Mouse (Mus musculus) midbrain, embryonic 13.5 days (tissue): ENCODE measurements around the gene Lgals3bp. TPM values are rescaled to one million over a fixed set of nuclear protein-coding genes. Genes with fewer than 3 reads are reported as not detected.
A peak's percentile ranks its signal among the peaks of the same experiment; 100 is the strongest.

ENCODE experiments used
- ATAC-seq: fragments of 200-750 bp; cut with Nextera tagmentation; 2 replicates; pipeline ENCODE4 v1.8.0; 2017; ENCODE audit warnings: mild to moderate bottlenecking, moderate TSS enrichment, moderate library complexity
- H3K27ac ChIP-seq: fragments of 300-500 bp; sonication (generic); 2 replicates; pipeline ENCODE4 v1.5.1; 2015; ENCODE audit warnings: inconsistent platforms, mild to moderate bottlenecking, moderate library complexity
- H3K27me3 ChIP-seq: fragments of 300-500 bp; sonication (generic); 2 replicates; pipeline ENCODE4 v1.6.1; 2015; ENCODE audit warnings: mild to moderate bottlenecking, inconsistent platforms
- H3K36me3 ChIP-seq: fragments of 300-500 bp; sonication (generic); 2 replicates; pipeline ENCODE4 v1.6.1; 2015; ENCODE audit warnings: mild to moderate bottlenecking, inconsistent platforms
- H3K4me1 ChIP-seq: fragments of 300-500 bp; sonication (generic); replicated peaks from 2 replicates; pipeline ENCODE4 v1.6.1; 2015; ENCODE audit warnings: inconsistent platforms
- H3K4me2 ChIP-seq: fragments of 300-500 bp; sonication (generic); replicated peaks from 2 replicates; pipeline ENCODE4 v1.6.1; 2015; ENCODE audit warnings: moderate library complexity, mild to moderate bottlenecking, inconsistent platforms
- H3K4me3 ChIP-seq: fragments of 300-500 bp; sonication (generic); replicated peaks from 2 replicates; pipeline ENCODE4 v1.5.1; 2015; ENCODE audit warnings: mild to moderate bottlenecking, inconsistent platforms
- H3K9ac ChIP-seq: fragments of 300-500 bp; sonication (generic); replicated peaks from 2 replicates; pipeline ENCODE4 v1.6.1; 2015; ENCODE audit warnings: mild to moderate bottlenecking, inconsistent platforms
- H3K9me3 ChIP-seq: fragments of 300-500 bp; sonication (generic); 2 replicates; pipeline ENCODE4 v1.6.1; 2016; ENCODE audit warnings: mild to moderate bottlenecking, inconsistent platforms
- WGBS: fragments of 180-500 bp; shearing (Covaris S2); methylation state at CpG from one replicate; pipeline ENCODE4 v1.1.7; 2015; 5-methylcytosine and 5-hydroxymethylcytosine counted together
- polyA plus RNA-seq: library from polyadenylated mRNA; unstranded; fragments of >200 nt; fragmentation: Nextera tagmentation; extraction: Ambion mirVana; gene quantifications from 2 replicates; pipeline ENCODE4 v1.2.1, GENCODE M21; 2015

Gene Lgals3bp
- polyA plus RNA-seq, 1 experiment from 2014 or later, result 2.3 TPM

DNA sequence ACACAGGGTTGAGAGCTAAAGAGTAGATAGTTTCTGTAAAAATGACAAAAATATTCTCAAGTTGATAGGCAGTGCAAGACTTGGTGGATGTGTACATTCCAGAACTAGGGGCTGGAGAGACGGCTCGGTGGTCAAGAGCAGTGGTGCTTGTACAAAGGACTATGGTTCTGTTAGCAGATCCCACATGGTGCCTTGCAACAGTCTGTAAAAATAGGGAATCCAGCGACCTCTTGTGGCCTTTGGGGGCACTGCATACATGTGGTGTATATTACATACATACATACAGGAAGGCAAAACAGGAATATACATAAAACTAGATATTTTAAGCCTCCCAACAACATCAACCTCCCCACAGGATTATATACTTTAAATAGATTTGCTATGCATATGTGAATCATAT, 33.6 kb downstream of the Lgals3bp start:
- 64% methylated on average over 3 of the region's 3 CpGs for WGBS
- Histone ChIP-seq H3K4me3 (no peak overlapping the region), H3K27ac (no peak overlapping the region), H3K4me2 (no peak overlapping the region), H3K36me3 (no peaks in the 10 kb centered on the region), H3K9me3 (no peaks in the 10 kb centered on the region), H3K9ac (no peak overlapping the region), H3K27me3 (no peaks in the 10 kb centered on the region), H3K4me1 (peaks cover 2% of the 10 kb centered on the region; the same call in 1 of the 2 replicates)
- ATAC-seq, result no peak

DNA sequence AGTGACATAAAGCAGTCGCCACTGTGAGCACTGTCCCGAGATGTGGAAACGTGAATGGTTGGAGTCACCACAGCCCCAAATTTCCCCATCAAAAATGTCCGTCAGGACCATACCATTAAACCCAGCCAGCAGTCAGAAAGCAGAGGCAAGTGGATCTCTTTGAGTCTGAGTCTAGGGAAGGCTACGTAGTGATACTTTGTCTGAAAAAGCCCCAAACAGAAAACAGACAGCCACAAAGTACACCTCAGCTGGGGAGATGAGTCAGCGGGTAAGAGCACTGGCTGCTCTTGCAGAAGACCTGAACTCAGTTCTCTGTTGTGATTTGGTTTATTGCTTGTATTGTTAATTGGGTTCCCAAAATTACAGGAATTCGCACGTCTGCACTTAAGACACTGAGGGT, 35.3 kb downstream of the Lgals3bp start:
- H3K36me3 ChIP-seq, result no peaks in the 10 kb centered on the region
- ATAC-seq, result no peak

GRCm38 (mm10) chr11:118366108-118366507, 35.8 kb downstream of the Lgals3bp start:
- Histone ChIP-seq H3K9me3 (no peaks in the 10 kb centered on the region), H3K4me3 (no peak overlapping the region), H3K27ac (no peak overlapping the region), H3K36me3 (no peaks in the 10 kb centered on the region), H3K27me3 (no peaks in the 10 kb centered on the region), H3K4me2 (no peak overlapping the region), H3K9ac (no peak overlapping the region), H3K4me1 (peaks cover 11% of the 10 kb centered on the region)
- ATAC-seq, result no peak
- WGBS, result 73% methylated on average over 3 of the region's 3 CpGs

More for the DNA sequence above, 35.3 kb downstream of the Lgals3bp start:
- WGBS, result 85% methylated on average over 8 of the region's 8 CpGs
- Histone ChIP-seq H3K9me3 (no peaks in the 10 kb centered on the region), H3K9ac (no peak overlapping the region), H3K27ac (no peak overlapping the region), H3K4me3 (no peak overlapping the region), H3K27me3 (no peaks in the 10 kb centered on the region), H3K4me2 (no peak overlapping the region), H3K4me1 (peaks cover 11% of the 10 kb centered on the region)

GRCm38 (mm10) chr11:118365171-118365570, 36.7 kb downstream of the Lgals3bp start:
- no peak overlapping the region for H3K27ac ChIP-seq
- H3K4me1 ChIP-seq, result peaks cover 11% of the 10 kb centered on the region
- no peak overlapping the region for H3K4me3 ChIP-seq
- no peaks in the 10 kb centered on the region for H3K36me3 ChIP-seq
- no peaks in the 10 kb centered on the region for H3K9me3 ChIP-seq
- H3K4me2 ChIP-seq, result no peak overlapping the region
- no peak for ATAC-seq
- no peaks in the 10 kb centered on the region for H3K27me3 ChIP-seq
- H3K9ac ChIP-seq, result no peak overlapping the region
- WGBS, result 81% methylated on average over 7 of the region's 7 CpGs

GRCm38 (mm10) chr11:118364021-118364420, 37.9 kb downstream of the Lgals3bp start:
- no peak overlapping the region for H3K27ac ChIP-seq
- 86% methylated on average over 4 of the region's 4 CpGs for WGBS
- no peak overlapping the region for H3K9ac ChIP-seq
- H3K9me3 ChIP-seq, result no peaks in the 10 kb centered on the region
- H3K36me3 ChIP-seq, result no peaks in the 10 kb centered on the region
- H3K27me3 ChIP-seq, result no peaks in the 10 kb centered on the region
- ATAC-seq, result no peak
- H3K4me1 ChIP-seq, result peaks cover 11% of the 10 kb centered on the region
- H3K4me2 ChIP-seq, result no peak overlapping the region
- H3K4me3 ChIP-seq, result no peak overlapping the region

- Histone ChIP-seq H3K36me3 (no peaks in the 10 kb centered on the region), H3K4me3 (no peak overlapping the region), H3K9ac (peak overlapping the region; percentile 46; the same call in 1 of the 2 replicates), H3K27me3 (no peaks in the 10 kb centered on the region), H3K4me2 (no peak overlapping the region), H3K4me1 (peaks cover 11% of the 10 kb centered on the region), H3K9me3 (no peaks in the 10 kb centered on the region), H3K27ac (no peak overlapping the region)
- whole genome bisulfite sequencing, result 4% methylated on average over 8 of the region's 8 CpGs
- peak; percentile 63; the same call in 1 of the 2 replicates for ATAC-seq
These were observed 38.8 kb downstream of the Lgals3bp start for GRCm38 (mm10) chr11:118362971-118363518.

DNA sequence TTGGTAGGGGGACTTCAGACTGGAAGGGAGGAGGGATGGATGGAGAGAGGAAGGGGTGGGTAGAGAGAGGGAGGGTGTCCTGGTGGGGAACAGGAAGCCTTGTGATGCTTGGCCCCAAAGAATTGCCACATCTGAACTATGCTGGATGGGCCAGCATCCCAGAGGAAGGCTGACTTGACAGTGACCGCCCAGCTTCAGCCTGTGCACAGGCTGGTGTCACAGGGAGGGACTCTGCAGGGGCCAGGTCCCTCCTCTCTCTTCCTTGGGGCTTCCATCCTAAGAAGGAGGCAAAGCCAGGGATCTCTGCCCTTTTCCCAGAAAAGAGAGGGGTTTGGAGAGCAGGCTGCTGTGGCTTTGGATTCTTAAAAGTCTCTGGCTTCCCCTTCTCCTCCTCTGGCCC, 39.4 kb downstream of the Lgals3bp start:
- 67% methylated on average over 1 of the region's 1 CpGs for WGBS
- Histone ChIP-seq H3K9me3 (no peaks in the 10 kb centered on the region), H3K27me3 (no peaks in the 10 kb centered on the region), H3K4me3 (no peak overlapping the region), H3K4me2 (no peak overlapping the region), H3K36me3 (no peaks in the 10 kb centered on the region), H3K9ac (0 out of 2 replicates have a peak overlapping the region, but pooled peaks have one; percentile 46), H3K4me1 (peaks cover 11% of the 10 kb centered on the region), H3K27ac (no peak overlapping the region)
- ATAC-seq, result no peak

DNA sequence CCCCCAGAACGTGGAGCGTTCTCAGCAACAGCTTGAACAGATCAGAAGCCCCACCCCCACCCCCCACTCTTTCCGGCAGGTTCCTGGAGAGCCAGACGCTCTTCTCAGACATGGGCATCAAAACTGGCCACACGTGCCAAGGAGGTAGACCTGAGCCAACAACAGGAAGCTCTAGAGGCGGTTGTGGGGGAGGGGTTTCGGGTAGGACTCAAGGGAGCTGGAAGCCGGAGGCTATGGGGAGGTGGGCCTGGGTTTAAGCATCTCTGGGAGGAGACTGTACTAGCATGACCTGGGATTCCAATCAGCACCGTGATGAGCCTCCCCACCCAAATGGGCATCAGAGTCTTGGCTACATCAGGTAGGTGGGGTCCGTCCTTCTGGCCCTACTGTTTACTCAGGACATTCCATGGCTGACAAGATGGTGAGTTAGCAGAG, 41.0 kb downstream of the Lgals3bp start:
- no peak overlapping the region for H3K4me3 ChIP-seq
- 76% methylated on average over 10 of the region's 10 CpGs for WGBS
- no peak overlapping the region for H3K9ac ChIP-seq
- no peaks in the 10 kb centered on the region for H3K36me3 ChIP-seq
- no peak overlapping the region for H3K27ac ChIP-seq
- H3K4me2 ChIP-seq, result no peak overlapping the region
- H3K27me3 ChIP-seq, result no peaks in the 10 kb centered on the region
- peaks cover 12% of the 10 kb centered on the region for H3K4me1 ChIP-seq
- ATAC-seq, result no peak
- H3K9me3 ChIP-seq, result no peaks in the 10 kb centered on the region

GRCm38 (mm10) chr11:118360491-118360890, 41.4 kb downstream of the Lgals3bp start:
- Histone ChIP-seq H3K4me1 (peaks cover 16% of the 10 kb centered on the region), H3K27me3 (no peaks in the 10 kb centered on the region), H3K9me3 (no peaks in the 10 kb centered on the region), H3K4me2 (no peak overlapping the region), H3K36me3 (no peaks in the 10 kb centered on the region), H3K9ac (no peak overlapping the region), H3K27ac (no peak overlapping the region), H3K4me3 (no peak overlapping the region)
- ATAC-seq, result no peak
- 90% methylated on average over 7 of the region's 7 CpGs for WGBS

DNA sequence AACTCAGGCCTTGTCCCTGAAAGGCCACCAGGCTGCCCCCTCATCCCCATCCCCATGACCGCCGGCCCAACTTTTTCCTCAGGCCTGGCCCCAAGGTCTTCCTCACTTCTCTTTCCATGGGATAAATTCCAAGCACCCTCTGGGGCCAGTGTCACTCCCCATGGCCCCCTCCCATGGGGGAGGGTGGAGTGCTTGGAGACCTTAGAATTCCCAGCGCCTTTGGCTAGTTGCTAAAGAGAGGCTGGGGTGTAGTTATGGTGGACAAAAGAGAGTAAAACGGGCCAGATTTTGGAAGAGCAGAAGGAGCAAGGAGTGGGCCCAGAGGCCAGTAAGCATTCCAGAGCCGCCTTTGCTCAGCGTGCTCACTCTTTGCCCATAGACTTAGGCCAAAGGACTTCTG, 46.3 kb downstream of the Lgals3bp start, which contains the start of gene Timp2:
Gene Timp2, minus strand, starts transcription at position 101 of the 400 bp plus-strand sequence.
- H3K4me2 ChIP-seq, result peak within 1 kb of the TSS; percentile 93
- no peaks in the 10 kb centered on the region for H3K36me3 ChIP-seq
- peak within 1 kb of the TSS; percentile 81 for H3K4me3 ChIP-seq
- peaks cover 31% of the 10 kb centered on the region for H3K4me1 ChIP-seq
- WGBS, result 26% methylated on average over 6 of the region's 6 CpGs
- no peaks in the 10 kb centered on the region for H3K9me3 ChIP-seq
- no peaks in the 10 kb centered on the region for H3K27me3 ChIP-seq
- no peak; the same call in 1 of the 2 replicates for ATAC-seq
- peak within 1 kb of the TSS; percentile 87 for H3K27ac ChIP-seq
- H3K9ac ChIP-seq, result peak within 1 kb of the TSS; percentile 94

DNA sequence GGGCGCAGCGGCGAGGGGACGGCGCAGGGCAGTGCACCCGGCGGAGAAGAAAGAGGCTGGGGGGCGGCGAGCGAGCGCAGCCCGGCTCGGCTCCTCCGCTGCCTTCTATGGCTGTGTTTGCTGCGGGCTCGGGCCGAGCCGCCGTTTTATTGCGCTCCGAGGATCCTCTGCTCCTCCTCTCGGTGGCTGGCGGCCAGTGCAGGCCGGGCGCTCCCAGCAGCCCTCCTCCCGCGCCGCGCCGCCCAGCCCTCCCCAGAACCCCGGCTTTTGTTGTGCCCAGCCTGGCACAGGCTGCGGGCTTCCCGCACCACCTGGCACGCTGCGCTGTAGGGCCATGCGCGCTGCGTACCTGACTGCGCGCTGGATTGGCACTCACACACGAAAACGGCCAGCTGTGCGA, 46.7 kb downstream of the Lgals3bp start:
- Histone ChIP-seq H3K4me3 (peak overlapping the region; percentile 81), H3K36me3 (no peaks in the 10 kb centered on the region), H3K27me3 (no peaks in the 10 kb centered on the region), H3K4me2 (peak overlapping the region; percentile 93), H3K9me3 (no peaks in the 10 kb centered on the region), H3K9ac (peak overlapping the region; percentile 94), H3K4me1 (peaks cover 31% of the 10 kb centered on the region), H3K27ac (peak overlapping the region; percentile 87)
- peak; percentile 97 for ATAC-seq
- WGBS, result 0% methylated on average over 29 of the region's 43 CpGs

DNA sequence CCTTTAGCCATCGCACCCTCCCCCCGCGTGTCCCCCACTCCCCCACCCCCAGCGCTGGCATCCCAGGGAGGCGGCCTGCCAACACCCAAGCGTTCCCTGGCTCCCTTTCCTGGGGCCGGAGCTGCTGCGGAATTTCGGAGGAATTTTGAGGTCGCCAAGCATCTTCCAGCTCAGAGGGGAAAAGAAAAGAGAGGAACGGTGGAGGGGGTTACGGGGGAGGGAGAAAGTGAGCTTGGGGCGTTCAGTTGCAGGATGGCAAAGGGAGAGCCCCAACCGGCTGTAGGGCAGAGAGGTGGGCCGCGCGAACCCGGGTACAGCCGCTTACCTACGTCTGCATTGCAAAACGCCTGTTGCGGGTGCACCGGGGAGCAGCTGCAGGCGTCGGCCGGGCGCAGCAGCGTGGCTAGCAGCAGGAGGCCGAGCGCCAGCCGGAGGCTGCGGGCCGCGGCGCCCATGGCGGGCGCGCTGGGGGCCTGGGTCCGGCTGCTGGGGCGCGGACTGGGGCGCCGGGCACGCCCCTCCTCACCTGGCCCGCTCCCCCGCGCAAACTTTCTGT, 47.2 kb downstream of the Lgals3bp start:
- no peaks in the 10 kb centered on the region for H3K27me3 ChIP-seq

More for the DNA sequence above, 47.2 kb downstream of the Lgals3bp start:
- H3K9ac ChIP-seq, result peak overlapping the region; percentile 94
- H3K4me3 ChIP-seq, result peak overlapping the region; percentile 81
- H3K27ac ChIP-seq, result peak overlapping the region; percentile 87
- H3K4me2 ChIP-seq, result peak overlapping the region; percentile 93
- no peaks in the 10 kb centered on the region for H3K9me3 ChIP-seq
- ATAC-seq, result no peak; the same call in none of the 2 replicates
- H3K4me1 ChIP-seq, result peaks cover 34% of the 10 kb centered on the region
- no peaks in the 10 kb centered on the region for H3K36me3 ChIP-seq
- WGBS, result under 1% methylated on average over 36 of the region's 47 CpGs
